Mouse (Mus musculus) G1E (cell line): ENCODE results near the gene Sv2a.
"Not testable (repeated sequence)": the region's sequence is repeated elsewhere in the genome, so short reads cannot be mapped to it uniquely, and the experiment has no call there.

ENCODE experiments used
- CTCF ChIP-seq: IDR thresholded peaks from 2 replicates; pipeline ENCODE4 v1.5.1; 2012; ENCODE audit warnings: low read depth, low read length, inconsistent platforms, mixed read lengths
- GATA1 ChIP-seq: IDR thresholded peaks from 2 replicates; pipeline ENCODE4 v1.6.1; 2012; ENCODE audit warnings: borderline replicate concordance, low read length, inconsistent platforms, mixed read lengths
- GATA2 ChIP-seq: IDR thresholded peaks from 2 replicates; pipeline ENCODE4 v1.6.1; 2012; ENCODE audit warnings: low read depth, low read length, inconsistent platforms, borderline replicate concordance
- TAL1 ChIP-seq: conservative IDR thresholded peaks from 2 replicates; pipeline ENCODE4 v1.6.1; 2012; ENCODE audit warnings: low read depth, low read length, inconsistent platforms, mixed read lengths

GRCm38 (mm10) chr3:96220131-96220764 is 39.3 kb downstream of the Sv2a start:
- TF ChIP-seq GATA2, CTCF, TAL1, GATA1: not testable (repeated sequence)
